Mouse (Mus musculus): Measurements from ENCODE around the gene Stk24. TPM values are rescaled to one million over a fixed set of nuclear protein-coding genes. Genes with fewer than 3 reads are reported as not detected.

Stk24 gene
- total RNA-seq, 2 experiments from 2014 or later, result 29.7 to 40.0 TPM

DNA sequence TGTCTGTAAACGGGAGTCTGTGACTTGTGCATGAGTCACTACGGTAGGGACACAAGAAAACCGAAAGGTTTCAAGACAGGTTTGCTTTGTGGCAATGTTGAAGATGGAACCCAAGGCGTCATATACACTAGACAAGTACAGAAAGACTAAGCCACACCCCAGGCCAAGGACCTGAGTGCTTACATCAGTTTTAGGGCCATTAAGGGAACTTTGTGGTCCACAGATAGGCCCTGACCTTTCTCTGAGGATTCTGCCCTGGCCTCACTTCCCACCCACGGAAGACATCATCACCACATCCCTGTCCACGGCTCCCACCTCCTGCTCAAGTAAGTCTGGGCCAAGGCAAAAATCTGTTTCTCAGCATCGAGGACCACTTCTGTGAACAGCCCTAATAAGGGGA is 27.1 kb upstream of the Stk24 start:
- intact Hi-C loops (cut with DNase I), result no loop called here
- no peak for TF ChIP-seq CTCF (IDR thresholded peaks at IDR 0.05)
- no peak for DNase-seq
- no peak overlapping the region for H3K4me3 ChIP-seq
- H3K27ac ChIP-seq, result no peak overlapping the region

DNA sequence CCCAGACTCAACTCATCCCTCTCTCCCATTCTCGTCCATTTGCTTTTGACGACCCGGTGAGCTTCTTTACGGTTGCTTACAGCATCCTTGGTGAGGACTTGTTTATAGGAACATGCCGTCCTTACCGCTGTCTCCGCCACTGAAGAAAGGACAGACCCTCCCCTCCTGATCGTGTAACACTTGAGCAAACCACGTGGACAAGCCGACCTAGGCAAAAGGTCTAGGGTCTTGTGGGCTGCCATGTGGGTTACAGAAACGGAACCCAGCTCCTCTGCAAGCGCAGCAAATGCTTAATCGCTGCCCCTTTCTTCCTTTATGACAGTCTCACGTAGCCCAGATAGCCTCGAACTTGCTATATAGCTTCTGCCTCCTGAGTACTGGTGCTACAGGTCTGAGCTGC is 25.7 kb upstream of the Stk24 start:
- intact Hi-C loops (cut with DNase I), result no loop called here
- DNase-seq, result no peak
- Histone ChIP-seq H3K4me3 (peak overlapping the region; percentile 9; the same call in 1 of the 2 replicates), H3K27ac (no peak overlapping the region)
- no peak for TF ChIP-seq CTCF (IDR thresholded peaks at IDR 0.05)

DNA sequence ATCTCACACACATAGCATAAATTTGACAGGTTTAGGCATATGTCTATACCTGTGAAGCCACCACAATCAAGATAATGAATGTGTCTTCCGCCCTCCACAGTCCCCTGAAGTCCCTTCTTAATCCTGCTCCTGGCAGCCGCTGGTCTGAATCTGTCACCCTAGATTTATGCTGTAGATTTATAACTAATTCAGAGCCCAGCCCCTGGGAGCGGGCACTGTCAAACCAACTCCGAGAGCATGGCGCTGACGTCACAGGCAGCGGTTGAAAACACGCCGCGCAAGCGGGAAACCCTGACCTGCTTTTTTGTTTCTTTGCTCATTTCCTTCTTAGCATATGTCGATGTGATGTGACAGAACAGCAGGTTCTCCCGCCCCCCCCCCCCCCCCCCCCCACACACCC is 25.3 kb upstream of the Stk24 start:
- DNase-seq, result no peak
- TF ChIP-seq CTCF (IDR thresholded peaks at IDR 0.05), result no peak
- intact Hi-C loops (cut with DNase I), result no loop called here
- H3K4me3 ChIP-seq, result peak overlapping the region; percentile 9; the same call in 1 of the 2 replicates
- no peak overlapping the region for H3K27ac ChIP-seq

DNA sequence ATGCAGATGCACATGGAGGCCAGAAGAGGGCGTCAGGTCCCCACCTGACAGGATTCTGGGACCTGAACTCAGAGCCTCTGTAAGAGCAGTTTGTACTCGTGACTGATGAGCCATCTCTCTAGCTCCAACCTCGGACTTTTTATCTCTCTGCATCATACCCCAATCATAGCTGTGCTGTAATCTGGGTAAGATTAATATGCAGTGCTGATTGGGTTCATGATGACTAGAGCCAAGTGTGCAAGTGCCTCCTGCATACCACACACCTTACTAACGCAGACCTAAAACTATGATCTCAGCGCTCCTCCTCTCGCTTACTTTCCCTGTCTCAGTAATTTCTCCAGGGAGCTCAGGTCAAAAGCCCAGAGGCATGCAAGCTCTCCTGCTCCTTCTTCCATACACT is 19.9 kb upstream of the Stk24 start:
- no peak for DNase-seq
- Histone ChIP-seq H3K27ac (no peak overlapping the region), H3K4me3 (no peak overlapping the region)
- intact Hi-C loops (cut with DNase I), result no loop called here
- no peak for TF ChIP-seq CTCF (IDR thresholded peaks at IDR 0.05)

DNA sequence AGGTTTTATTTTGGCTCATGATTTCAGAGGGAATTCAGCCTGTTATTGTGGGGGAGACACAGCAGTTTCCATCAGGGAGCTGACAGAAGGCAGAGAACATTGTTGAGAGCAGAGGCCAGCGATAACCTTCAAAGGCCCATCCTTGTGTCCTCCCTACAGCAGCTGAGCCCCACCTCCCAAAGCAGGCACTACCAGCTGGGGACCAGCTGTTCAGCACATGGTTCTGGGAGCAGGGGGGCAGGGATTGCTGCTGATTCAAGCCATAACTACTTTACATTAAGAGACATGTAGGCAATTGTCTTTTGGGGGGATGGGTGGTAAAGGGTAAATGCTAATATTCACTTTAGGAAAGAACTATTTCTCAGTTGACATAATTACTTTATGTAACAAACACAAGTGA is 17.7 kb upstream of the Stk24 start:
- TF ChIP-seq CTCF (IDR thresholded peaks at IDR 0.05), result no peak

DNA sequence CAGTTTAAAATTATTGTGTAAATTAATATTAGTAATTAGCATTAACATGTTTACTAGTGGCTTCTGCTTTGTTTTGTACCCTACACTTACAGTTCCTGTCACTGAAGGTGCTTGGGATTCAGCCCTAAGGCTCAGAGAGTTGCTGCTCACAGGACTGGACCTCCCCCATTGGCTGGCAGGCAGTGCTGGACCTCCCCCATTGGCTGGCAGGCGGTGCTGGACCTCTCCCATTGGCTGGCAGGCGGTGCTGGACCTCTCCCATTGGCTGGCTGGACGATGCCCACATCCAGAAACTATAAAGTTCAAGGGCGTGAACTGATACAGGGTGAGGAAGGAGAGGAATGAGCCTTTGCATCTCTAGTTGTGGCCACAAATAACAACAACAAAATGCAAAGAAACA is 15.3 kb upstream of the Stk24 start:
- intact Hi-C loops (cut with DNase I), result no loop called here
- H3K27ac ChIP-seq, result no peak overlapping the region
- H3K4me3 ChIP-seq, result no peak overlapping the region
- no peak for TF ChIP-seq CTCF (IDR thresholded peaks at IDR 0.05)
- DNase-seq, result no peak

More for the DNA sequence above, 17.7 kb upstream of the Stk24 start:
- intact Hi-C loops (cut with DNase I), result no loop called here
- no peak for DNase-seq
- Histone ChIP-seq H3K27ac (no peak overlapping the region), H3K4me3 (no peak overlapping the region)

DNA sequence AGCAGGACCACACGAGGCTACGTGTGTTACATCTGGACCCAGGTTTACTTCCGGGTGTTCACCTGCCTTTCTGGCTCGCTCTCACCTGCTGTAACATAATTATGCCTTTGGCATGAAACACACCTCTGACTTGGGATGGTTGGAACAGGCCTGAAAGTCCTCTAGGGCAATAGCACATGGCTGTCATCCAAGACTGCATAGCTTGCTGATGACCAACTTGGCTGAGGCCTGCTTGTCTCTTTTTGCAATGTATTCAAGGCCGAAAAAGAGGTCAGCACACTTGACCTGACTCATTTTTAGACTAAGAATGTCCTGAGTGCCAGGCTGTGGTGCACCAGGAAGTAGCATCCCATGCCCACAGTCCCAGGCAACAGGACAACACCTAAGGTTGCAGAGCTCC is 12.1 kb upstream of the Stk24 start:
- 0 out of 2 replicates have a peak overlapping the region, but pooled peaks have one; percentile 35 for H3K27ac ChIP-seq
- intact Hi-C loops (cut with DNase I), result no loop called here
- DNase-seq, result peak; percentile 64
- no peak overlapping the region for H3K4me3 ChIP-seq
- TF ChIP-seq CTCF (IDR thresholded peaks at IDR 0.05), result no peak

DNA sequence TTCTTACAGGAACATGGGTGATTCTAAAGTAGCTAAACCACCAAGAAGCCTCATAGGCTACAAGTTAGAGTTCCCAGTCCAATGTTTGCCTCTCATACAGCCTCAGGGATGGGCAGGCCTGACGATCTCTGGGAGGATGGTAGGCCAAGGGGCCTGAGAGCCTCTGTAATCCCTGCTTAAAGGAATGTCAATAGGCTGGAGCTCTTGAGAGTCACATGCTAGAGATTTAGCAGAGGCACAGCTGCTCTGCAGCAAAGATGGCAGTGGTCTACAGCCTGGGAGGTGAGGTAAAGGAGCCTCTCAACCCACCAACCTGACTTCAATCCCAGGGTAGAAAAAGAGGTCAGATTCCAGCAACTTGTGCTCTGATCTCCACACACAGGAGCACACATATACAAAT is 7.9 kb upstream of the Stk24 start:
- intact Hi-C loops (cut with DNase I), result loop anchor here (5.0 kb wide), 1 partner anchor 50 kb away; no protein-coding TSS in a partner anchor
- no peak overlapping the region for H3K27ac ChIP-seq
- DNase-seq, result no peak
- no peak for TF ChIP-seq CTCF (IDR thresholded peaks at IDR 0.05)
- H3K4me3 ChIP-seq, result no peak overlapping the region

DNA sequence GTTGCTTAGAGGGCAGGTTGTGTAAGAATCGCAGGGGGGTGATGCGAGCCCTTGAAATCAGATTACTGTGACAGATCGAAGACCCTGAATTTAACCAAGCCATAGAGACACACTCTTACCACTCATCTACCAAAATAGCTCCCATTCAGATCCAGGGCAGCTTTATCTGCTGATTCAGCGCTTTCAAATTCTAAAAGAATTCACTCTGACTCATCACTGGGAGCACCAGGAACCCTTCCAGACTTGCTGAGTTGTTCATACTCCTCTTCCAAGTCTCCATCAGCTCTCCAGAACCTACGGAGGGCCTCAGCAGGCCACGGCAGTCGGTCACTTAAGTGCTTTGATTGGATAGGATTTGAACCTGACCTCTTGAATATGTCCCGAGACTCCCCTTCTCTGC is 5.6 kb upstream of the Stk24 start:
- Histone ChIP-seq H3K4me3 (no peak overlapping the region), H3K27ac (no peak overlapping the region)
- intact Hi-C loops (cut with DNase I), result loop anchor here (5.0 kb wide), 1 partner anchor 52 kb away; no protein-coding TSS in a partner anchor
- TF ChIP-seq CTCF (IDR thresholded peaks at IDR 0.05), result no peak
- peak; percentile 45 for DNase-seq

DNA sequence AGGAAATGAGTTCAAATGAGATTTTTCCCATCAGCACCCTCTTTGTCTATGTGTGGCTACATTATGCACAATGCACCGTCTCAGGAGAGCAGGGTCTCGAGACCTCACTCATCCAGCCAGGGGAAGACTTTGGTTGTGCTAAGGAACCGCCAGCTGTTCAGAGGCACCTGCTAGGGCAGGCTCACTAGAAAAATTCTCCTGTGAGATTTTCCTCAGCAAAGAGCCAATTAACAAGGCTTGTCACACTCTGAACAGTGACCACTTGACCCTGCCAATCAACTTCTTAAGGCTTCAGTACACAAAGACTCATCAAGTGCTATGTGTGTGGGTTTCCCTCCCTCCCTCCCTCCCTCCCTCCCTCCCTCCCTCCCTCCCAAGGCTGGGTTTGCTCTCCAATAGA is 4.0 kb upstream of the Stk24 start:
- H3K27ac ChIP-seq, result no peak overlapping the region
- TF ChIP-seq CTCF (IDR thresholded peaks at IDR 0.05), result no peak
- no peak for DNase-seq
- no peak overlapping the region for H3K4me3 ChIP-seq
- intact Hi-C loops (cut with DNase I), result loop anchor here (5.0 kb wide), 1 partner anchor 64 kb away; no protein-coding TSS in a partner anchor

DNA sequence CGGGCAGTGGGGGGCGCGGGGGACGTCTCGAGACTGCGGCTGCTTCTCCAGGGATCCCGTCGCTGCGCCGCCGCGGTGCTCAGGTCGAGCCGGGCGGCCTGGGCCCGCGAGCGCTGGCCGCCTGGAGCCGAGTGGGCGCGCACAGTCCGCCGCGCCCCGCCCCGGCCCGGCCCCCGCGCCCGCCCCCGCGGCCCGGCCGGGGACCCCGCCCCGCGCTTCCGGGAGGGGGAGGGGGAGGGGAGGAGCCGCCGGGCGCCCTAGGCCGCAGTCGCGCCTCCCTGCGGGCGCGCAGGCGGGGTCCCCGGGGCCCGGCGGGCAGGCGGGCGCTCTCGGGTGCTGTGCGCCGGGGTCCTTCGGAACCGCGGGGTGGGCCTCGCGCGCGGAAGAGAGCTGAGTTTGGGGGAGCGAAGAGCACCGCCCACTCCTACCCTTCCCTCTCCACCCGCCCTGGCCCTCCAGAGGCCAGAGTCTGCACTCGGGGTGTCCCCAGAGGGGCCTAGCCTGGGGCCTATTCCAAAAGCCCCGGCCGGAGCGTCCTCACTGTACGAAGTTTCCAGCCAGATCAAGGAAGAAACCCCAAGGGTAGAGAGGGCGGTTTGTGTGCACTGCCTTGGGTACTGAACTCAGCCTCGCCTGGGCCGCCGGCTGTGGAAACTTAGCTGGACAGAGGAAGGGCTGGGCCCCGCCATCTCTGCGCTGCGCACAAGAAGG is 540 bp downstream of the Stk24 start:
- peak overlapping the region; percentile 98 for H3K27ac ChIP-seq
- TF ChIP-seq CTCF (IDR thresholded peaks at IDR 0.05), result peak; percentile 29; the same call in 1 of the 2 replicates
- intact Hi-C loops (cut with DNase I), result loop anchor here (2.0 to 10.0 kb wide), 3 partner anchors 37 to 100 kb away; no protein-coding TSS in a partner anchor
- H3K4me3 ChIP-seq, result peak overlapping the region; percentile 100
- peak; percentile 93 for DNase-seq

DNA sequence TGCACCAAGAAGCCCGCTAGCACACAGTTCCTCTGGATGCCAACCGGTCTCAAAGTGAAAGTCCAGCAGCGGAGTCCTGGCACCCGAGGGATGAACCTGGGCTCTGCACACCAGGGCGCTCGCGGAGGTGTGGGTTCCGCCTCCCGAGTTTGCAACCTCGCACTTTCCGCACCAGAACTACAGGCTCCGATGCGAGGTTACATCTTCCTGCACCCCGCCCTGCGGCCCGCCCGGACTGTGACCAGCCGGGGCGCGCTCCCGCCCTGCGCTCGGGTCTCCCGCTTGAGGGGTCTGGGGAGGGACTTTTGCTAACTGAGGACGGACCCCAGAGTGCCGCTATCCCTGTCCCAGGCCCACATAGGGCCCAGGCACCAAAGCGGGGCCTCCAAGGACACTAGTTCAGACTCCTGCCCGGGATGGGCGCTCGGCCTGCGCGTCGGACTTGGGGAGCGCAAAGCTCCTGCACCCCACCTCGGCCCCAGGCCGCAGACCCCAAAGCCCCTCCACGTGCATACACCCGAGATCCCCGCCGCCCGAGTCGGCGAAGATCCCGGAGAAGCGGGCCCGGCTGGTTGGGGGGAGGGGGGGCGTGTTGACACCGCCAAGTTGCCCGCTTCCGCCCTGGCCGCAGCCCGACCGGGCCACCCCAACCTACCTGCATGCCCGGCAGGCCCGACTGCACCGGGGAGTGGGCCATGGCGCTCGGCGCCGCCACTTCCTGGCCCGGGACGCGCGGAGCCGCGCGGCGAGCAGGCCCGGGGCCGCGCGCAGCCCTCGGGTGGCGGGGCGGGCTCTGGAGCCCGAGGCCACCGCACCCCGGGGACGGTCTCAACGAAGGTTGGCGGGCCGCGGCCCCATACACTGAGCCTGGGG is 1.3 kb downstream of the Stk24 start:
- intact Hi-C loops (cut with DNase I), result loop anchor here (2.0 to 10.0 kb wide), 3 partner anchors 36 to 100 kb away; no protein-coding TSS in a partner anchor
- no peak for TF ChIP-seq CTCF (IDR thresholded peaks at IDR 0.05)
- DNase-seq, result peak; percentile 79
- peak overlapping the region; percentile 98 for H3K27ac ChIP-seq
- peak overlapping the region; percentile 100 for H3K4me3 ChIP-seq

DNA sequence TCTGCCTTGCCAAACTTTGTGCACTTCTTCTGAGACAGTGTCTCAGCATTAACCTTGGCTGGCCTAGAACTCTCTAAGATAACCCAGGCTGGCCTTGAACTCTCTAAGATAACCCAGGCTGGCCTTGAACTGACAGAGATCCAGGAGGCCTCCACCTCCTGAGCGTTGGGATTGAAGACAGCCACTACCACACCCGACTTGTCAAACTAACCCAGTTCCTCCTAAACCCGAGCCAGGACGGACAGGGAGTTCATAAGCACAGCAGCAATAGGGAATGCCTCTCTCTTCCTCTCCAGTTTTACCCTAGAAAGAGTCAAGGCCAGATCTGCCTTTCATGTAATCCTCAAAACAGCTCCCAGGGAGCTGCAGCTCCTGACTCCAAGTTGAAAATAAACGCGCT is 3.2 kb downstream of the Stk24 start:
- Histone ChIP-seq H3K4me3 (no peak overlapping the region; the same call in 1 of the 2 replicates), H3K27ac (peak overlapping the region; percentile 31)
- TF ChIP-seq CTCF (IDR thresholded peaks at IDR 0.05), result no peak
- intact Hi-C loops (cut with DNase I), result loop anchor here (5.0 to 10.0 kb wide), 2 partner anchors 34 to 52 kb away; no protein-coding TSS in a partner anchor
- no peak for DNase-seq

Measured in gastrocnemius, adult 2 months (tissue).